Mouse (Mus musculus) adrenal gland, adult 2 months (tissue): ENCODE results near the gene Retreg3. TPM values are rescaled to one million over a fixed set of nuclear protein-coding genes. Genes with fewer than 3 reads are reported as not detected.
"Not testable (repeated sequence)": the region's sequence is repeated elsewhere in the genome, so short reads cannot be mapped to it uniquely, and the experiment has no call there.

Experiments used
- DNase-seq: peaks from one replicate; pipeline ENCODE4 v3.0.0; 2021
- long read RNA-seq: library from polyadenylated mRNA; stranded (forward); transcript quantifications from one replicate; pipeline ENCODE4 v2.0.0, GENCODE M21; 2021
- polyA plus RNA-seq: library from polyadenylated mRNA; depleted of rRNA; stranded (reverse); fragments of >200 nt; gene quantifications from 2 replicates; pipeline ENCODE4 v1.2.3, GENCODE M21; 2012; rRNA removed
- total RNA-seq, 2 experiments: library from RNA; stranded (reverse); gene quantifications; 2 replicates each; pipeline ENCODE4 v1.2.3; 2021

The Retreg3 gene
- total RNA-seq: 10 to 100 TPM; 50.7 to 50.9 TPM
- 41.7 and 46.9 TPM in 2 replicates for polyA plus RNA-seq
- long read RNA-seq, transcript Retreg3-201 (9 exons, 3,165 nt): major isoform, 37 of 41 reads
- long read RNA-seq, partial matches to known transcripts: 1 of 41 reads
- long read RNA-seq, other reads (novel, unspliced or antisense): 2 of 41 reads

DNA sequence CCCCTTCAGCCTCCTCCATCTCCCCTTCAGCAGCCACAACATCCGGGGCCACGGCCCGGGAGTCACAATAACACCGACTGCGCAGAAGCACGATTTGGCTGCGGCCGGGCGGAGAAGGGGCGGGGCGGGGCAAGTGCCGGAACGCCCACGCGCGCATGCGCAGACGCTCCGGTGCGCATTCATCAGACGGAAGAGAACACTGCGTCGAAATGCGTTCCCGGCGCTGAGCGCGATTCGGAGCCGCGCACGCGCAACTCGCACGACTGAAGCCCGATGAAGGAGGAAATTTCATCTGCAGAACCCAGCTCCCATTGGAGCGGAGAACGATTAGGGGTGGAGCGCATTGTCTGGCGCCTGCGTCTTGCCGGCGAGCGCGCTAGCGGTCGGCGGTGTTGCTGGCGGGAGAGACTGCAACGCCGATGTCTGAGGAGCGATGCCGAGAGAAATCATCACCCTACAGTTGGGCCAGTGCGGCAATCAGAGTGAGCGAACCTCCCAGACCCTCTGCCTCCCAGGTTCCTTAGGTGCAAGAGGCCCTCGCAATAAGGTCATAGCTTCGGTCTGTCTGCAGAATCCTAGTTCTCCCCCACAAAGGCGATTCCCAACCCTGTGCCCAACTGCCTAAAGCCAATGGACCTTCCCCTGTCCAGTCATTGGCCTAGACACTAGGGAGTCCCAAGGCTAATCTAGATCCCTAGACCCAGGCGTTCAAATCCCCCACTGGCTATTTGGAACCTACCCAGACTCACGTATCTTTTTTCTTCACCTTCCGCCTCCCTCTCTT lies at the start of gene Retreg3, which contains the start of gene Tubg1:
Gene Retreg3 (minus strand): TSS at position 133 of the 784 bp plus-strand sequence.
Gene Tubg1 (plus strand): TSS at position 178 of the 784 bp plus-strand sequence.
- peak; percentile 99 for DNase-seq

DNA sequence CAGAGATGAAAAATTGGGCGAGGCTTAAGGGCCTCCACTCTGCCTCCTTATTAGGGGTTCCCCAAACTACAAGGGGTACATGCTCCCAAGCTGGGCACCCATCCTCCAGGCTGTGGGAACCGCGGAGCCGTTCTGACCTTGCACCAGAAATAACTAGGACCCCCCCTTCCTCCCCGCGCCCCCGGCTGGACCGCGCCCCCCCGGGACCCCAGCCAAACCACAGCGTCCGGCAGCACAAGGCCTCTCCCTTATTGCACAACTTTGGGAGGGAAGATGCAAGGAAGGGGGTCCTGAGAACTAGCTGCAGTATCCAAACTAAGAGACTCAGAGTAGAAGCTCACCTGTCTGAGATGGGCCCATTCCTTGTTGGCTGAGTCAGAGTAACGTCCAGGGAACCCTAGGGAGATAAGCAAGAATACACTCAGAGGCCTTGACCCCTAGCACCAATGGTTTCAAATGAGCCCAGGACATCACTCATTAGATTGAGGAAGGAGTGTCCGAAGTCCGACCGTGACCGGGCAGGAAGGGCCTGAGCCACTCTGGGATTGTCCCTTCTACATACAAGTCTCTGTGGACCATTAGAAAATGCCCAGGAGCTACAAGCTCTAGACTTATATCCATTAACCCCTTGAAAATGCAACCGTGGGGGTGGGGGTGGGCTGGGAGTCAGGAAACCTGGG lies 48.7 kb upstream of the Retreg3 start:
- DNase-seq: peak; percentile 78

DNA sequence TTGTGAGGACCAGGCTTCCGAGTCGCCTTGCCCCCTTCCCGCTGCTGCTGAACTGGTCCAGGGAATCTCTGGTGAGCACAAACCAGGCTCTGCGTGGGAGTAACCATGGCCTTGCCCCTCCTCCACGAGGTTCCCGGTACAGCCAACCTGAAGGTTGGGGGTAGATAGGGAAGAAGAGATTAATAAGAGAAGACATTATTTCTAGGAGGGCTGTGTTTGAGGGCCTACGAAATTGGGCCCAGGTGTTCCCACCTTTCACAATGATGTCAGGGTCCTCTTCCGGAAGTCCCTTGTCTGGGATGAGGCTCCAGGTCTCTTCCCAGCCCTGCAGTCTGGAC lies 48.2 kb upstream of the Retreg3 start:
- DNase-seq: no peak

DNA sequence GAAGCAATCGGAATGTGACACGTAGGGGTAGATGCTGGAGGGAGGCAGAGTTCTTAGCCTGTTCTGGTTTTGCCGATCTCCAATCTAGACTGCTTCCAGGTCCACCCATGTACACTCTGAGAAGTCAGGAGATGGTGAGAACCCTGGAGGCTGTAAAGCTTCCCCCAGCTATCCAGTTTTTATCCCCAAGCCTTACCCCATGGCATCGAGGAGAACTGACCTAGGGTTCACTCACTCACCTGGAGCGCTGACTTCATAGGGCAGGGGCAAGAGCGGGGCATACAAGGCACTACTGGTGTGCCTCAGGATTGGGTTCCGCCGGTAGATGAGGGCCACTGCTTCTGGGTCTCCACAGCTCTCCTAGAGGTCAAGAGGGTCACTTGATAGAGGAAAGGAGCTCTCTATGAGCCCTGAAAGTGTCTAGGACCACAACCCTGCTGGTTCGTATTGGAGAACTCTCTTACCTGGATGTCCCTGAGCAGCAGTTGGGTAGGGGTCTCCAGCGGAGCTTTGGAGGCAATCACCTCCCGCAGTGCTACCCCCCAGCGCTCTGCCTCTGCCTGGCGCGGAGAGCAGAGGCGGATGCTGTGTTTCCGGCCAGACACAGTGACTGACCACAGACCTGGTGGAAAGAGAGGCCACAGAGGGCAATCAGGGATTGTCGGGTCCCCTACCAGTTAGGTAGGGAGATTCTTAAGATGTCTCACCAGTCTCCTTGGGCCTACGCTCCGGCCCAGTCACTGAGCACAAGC lies 47.7 kb upstream of the Retreg3 start:
- DNase-seq: no peak

DNA sequence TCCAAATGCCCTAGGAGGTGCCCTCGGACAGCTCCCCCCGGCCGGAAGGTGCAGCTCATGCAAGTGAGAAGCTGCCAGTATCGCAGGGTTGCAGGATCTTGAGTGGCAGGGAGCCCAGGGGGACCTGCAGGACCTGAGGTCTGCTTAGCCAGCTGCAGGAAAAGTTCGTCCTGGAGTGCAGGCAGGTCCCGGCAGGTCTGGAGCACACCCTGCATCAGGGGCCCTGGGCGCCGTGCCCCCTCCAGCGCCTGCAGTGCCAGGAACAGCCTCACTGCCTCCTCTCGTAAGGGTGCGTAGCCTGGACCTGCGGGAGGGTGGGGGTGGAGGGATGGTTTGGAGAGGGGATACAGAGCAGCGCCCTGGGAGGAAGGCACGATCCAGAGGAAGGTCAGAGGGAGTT lies 46.7 kb upstream of the Retreg3 start:
- DNase-seq: no peak

DNA sequence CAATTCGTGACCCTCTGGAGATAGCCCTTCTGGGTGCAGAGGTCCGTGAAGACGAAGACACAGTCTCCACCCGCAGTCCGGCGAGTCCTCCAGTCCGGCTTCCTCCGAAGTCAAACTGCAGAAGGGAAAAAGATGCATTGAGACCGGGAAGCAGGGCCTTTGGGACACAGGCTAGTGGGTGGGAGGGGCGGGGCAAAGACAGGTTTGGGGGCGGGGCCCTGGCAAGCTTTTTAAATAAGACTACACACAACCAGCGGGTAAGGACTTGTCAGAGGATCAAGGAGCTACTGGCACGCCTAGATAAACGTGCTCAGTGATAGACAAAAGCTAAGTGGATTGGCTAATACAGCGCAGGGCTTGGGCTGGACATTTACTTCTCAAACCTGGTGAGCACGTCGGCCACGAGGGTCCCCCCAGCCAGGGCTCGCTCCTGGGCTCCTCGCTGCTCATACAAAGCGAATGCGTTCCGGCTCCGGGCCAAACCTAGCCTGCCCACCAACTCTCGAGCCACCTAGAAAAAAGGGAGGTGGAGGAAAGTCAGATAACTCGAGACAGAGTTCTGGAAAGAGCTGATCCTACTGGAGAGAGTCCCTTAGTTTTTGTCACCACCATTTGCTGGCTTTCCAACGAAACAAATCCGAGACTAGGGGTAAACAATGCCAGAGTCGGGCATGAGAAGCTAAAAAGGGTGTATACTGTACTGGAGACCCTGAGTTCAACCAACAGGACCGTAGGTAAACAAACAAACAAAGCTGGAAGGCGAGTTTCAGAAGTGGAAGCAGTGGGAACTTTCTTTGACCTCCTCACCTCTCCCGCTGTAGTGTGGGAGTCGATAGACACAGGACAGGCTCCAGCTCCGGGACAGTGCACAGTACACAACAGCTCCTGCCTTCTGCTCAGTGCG lies 45.2 kb upstream of the Retreg3 start:
- no peak for DNase-seq

DNA sequence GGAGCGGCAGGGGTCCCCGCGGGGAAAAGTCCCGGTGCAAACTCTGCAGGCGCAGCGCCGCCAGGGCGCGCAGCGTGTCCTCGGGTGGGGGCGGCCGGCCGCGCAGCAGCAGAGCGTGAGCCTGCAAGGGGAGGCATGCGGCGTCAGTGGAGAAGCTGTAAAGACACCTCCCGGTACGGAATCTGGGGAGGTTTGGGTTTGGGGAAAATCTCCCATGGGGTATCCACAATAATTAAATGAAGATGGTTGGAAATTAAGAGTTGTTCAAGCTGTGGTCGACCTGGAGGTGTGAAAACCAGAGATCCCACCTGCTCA lies 44.6 kb upstream of the Retreg3 start:
- DNase-seq: no peak

DNA sequence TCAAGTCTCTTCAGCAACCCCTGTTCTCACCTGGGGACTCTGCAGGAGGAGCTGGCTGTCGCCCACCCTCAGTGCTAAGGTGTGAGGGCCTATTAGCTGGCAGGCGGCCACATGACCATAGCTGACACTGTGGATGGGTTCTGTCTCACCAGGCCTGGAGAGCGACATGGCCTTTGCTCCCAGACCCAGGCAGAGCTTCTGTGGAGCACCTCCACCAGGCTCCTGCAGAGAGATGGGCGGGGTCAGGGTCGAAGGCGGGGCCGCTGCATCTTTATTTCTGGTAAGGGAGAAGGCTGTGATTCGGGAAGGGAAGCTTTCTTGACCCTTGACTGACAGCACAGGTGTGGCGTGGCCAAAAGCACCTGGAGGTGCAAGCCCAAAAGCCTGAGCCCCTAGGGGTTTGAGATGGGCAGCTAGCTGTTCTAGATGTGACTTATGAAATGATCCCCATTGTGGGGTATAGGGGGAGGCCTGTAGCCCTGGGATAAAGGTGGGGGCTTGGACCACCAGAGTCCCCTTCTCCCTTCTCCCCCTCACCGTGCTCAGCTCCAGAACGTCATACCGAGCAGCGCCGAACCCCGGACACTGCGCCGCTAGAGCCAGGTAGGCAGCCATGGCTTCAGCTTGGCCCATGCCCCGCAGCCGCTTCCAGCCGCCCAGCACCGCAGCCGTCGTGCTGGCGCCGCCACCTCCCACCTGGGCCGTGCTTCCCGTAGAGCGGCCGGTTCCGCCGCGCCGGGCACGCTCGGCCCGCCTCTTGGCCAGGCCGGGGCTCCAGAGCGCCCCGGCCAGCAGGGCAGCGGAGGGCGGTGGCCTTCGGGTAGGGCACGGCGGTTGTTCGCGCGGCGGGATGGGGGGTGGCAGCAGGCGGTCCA lies 44.0 kb upstream of the Retreg3 start:
- DNase-seq: no peak

DNA sequence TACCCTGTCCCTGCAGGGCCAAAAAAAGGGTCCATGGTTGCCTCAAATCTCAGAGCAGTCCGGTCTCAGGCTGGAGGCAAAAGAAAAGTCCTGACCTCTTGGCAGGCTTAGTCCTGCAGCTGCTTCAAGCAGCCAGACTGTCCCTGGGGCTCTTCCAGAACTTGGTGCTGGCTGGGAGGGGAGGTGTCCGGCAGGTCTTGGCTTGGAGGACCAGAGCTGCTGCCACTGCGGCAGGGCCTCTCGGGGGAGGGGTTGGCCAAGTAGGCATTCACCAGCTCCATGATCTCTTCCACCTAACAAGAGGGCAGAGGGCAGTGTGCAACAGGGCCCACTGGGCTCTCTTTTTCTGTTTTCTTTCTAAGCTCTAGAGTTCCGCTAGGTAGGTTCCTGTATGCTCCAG lies 43.1 kb upstream of the Retreg3 start:
- DNase-seq: peak; percentile 74

DNA sequence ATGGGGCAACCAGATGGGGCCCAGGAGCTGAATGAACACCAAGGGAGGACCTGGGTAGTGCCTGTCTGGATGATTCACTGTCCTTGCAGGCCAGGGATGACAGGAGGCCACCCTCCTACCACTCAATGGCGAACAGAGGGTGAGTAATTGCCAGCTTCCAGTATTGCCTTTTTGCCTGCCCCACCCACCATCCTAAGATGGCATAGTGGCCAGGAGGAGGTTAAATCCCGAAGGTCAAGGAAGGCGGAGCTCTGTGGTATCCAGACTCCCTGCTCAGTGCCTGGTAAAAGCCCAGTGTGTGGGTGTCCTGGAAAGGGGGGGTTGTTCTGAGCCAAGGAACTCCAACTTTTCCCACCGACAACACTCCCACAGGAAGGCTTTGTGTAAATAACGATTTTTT lies 42.6 kb upstream of the Retreg3 start:
- DNase-seq: peak; percentile 79

DNA sequence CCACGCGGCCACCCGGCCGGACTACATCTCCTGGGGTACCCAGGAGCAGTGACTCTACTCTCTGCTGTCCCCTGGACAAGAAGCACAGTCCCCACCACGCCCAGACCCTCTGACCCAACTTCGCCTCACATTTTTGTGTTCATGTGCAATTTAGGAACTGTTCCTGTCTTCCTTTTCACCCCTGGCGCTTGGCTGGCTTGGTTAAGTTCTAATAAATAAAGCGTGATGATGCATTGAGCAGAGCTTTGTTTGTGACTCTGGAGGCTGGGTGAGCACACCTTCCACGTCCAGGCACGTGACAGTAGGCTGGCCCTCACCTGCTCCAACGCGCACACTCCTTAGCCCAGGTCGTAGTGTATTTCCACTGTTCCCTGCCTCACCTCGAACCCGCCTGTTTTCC lies 41.9 kb upstream of the Retreg3 start:
- DNase-seq: no peak

DNA sequence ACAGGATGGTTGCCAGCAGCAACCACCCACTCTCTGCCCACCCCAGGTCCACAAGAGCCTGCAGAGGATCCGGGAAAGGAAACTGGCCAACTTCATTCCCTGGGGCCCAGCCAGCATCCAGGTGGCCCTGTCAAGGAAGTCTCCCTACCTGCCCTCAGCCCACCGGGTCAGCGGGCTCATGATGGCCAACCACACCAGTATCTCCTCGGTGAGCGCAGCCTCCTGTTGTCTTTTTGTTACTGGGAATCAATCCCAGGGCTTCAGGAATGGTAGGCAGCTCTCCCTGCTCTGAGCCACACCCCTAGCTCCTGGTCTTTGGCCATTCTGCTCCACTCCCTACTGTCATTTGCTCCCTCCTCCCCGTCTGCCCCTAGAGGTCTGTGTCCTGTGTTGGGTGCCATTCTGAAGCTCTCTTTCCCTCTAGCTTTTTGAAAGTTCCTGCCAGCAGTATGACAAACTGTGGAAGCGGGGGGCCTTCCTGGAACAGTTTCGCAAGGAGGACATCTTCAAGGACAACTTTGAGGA lies 41.4 kb upstream of the Retreg3 start:
- DNase-seq: not testable (repeated sequence)

DNA sequence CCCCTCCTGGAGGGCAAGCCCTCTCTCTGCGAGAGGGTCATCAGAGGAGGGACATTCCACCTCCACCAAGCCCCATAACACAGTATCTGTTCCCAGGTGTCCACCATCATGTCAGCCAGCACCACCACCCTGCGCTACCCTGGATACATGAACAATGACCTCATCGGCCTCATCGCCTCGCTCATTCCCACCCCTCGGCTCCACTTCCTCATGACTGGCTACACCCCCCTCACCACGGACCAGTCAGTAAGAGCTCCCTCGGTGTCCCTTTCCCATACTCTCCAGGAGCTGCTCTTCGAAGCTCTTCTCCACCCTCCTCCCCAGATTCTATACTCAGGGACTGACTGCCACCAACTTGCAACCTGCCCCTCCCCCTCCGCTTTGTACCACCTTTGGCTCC lies 40.5 kb upstream of the Retreg3 start:
- not testable (repeated sequence) for DNase-seq

DNA sequence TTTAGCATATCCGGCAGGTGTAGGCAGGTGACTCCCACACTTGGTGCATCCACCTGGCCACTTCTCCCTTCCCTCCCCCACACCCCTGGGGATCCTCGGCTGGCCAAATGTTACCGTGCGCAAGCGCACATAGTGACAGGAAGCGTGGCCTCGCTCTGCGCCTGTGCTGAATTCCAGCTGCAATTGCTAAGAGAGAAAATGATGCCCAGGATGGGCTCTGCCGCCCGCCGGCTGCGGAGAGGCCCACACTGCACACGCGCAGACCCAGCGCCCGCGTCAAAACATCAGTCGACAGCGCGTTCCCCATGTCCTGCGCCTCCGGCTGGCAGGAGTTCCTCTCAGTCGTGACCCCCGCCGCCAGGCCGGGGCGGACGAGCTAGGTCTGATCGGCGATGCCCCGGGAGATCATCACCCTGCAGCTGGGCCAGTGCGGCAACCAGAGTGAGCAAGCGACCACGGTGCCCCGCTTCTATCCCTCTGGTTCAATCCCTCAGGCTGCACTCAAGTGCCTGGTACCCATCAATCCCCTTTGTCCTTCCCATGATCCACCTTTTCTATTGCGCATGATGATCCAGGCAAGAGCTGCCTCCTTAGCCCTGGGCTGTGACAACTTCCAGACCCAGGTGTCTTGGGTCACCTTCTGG lies 36.2 kb upstream of the Retreg3 start, which contains the start of gene Tubg2:
Gene Tubg2 (plus strand): TSS at position 180 of the 644 bp plus-strand sequence.
- DNase-seq: peak; percentile 75

DNA sequence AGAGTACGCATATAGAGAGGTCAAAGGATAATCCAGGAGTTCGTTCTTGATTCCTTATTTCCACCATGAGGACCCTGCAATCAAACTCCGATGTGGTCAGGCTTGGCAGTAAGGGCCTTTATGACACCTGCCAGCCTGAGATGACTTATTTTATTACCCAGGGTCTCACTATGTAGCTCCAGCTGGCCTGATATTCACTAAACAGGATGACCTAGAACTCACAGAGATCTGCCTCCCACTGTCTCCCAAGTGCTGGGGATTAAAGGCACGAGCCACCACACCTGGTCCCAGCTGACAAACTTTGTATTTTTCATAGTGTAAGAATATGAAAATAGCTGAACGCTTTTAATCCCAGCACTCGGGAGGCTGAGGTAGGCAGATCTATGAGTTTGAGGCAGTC lies 35.5 kb upstream of the Retreg3 start:
- no peak for DNase-seq

DNA sequence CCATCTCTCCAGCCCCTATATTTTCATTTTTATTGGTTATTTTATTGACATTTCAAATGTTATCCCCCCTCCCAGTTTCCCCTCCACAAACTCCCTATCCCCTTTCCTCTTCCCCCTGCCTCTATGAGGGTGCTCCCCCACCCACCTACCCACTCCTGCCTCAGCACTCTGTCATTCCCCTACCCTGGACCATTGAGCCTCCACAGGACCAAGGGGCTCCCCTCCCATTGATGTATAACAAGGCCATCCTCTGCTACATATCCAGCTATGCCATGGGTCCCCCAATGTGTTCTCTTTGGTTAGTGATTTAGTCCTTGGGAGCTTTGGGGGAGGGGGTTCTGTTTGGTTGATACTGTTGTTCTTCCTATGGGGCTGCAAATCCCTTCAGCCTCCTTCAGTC lies 35.0 kb upstream of the Retreg3 start:
- no peak for DNase-seq

DNA sequence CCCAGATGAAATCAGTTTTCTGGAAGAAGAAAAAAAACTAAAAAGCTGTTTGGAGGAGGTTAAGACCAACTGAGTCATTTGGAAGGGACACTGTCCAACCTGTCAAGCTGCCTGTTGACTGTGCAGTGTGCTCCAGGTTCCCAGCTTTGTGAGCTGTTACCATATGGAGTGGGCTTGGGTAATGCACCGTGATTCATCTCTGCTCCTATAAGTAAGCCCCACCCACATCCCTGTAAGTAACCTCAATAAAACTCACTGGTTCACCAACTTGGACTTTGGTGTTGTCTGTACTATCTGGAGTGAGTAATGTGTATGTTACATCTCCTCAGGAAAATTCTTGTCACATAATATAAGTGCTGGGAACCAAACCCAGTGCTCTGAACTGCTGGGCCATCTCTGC lies 33.1 kb upstream of the Retreg3 start:
- DNase-seq: no peak

DNA sequence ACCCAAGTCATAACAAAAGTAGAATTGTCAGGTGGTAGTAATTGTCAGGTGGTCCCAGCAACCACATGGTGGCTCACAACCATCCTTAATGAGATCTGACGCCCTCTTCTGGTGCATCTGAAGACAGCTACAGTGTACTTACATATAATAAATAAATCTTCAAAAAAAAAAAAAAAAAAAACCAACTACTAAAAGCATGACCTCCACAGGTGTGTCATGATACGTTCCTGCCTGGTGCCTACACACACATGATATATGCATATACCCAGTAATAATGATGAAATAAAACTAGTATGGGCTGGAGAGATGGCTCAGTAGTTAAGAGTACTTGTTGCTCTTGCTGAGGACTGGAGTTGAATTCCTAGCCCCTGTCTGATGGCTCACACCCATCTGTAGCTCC lies 31.4 kb upstream of the Retreg3 start:
- no peak for DNase-seq

DNA sequence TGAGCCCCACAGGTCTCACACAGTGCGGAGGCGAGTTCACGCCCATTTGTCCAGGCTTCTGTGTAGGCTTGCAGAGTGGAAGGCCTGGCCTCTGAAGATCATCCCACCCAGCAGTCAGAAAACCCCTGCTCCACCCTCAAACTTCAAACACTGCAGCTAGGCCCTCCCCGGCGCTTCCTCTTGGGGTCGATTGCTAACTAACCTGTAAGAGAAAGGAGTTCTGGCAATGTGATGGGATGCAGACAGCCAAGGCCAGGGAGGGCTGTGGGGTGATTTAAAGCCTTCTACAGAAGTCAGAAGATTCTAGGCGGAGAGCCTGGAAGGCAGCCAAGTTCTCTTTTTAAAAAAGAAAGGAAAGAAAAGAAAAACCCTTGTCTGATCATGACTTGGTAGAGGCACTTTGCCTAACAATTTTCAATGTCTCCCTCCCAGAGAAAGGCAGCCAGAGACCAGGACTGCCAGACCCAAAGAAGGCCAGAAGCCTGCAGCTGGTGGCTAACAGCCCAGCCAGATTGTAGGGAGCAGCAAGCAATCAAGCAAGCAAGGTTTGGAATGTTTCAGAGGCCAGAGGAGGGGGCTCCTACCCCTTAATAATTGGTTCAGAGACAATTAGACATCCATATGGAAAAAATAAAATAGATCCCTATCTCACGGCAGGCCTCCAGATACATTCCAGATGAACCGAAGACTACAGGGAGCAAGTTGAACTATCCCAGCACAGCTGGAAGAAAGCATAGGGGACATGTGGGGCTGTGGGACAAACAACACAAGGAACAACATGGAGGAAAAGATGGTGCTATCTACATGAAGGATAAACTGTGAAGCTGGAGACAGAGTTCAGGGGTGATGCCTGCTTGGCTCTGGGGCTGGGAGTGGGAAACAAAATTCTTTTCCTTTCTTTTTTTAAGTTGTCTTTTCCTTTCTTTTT lies 29.7 kb upstream of the Retreg3 start:
- peak; percentile 69 for DNase-seq
